Mouse (Mus musculus) gonadal fat pad, adult 2 months (tissue): ENCODE results near the gene Aqp9. TPM values are rescaled to one million over a fixed set of nuclear protein-coding genes. Genes with fewer than 3 reads are reported as not detected.
A peak's percentile ranks its signal among the peaks of the same experiment; 100 is the strongest.

Source experiments
- DNase-seq: peaks from one replicate; pipeline ENCODE4 v3.0.0-alpha.2; 2012; ENCODE audit warnings: low read depth
- polyA plus RNA-seq: library from polyadenylated mRNA; depleted of rRNA; stranded (reverse); fragments of >200 nt; gene quantifications from 2 replicates; pipeline ENCODE4 v1.2.3, GENCODE M21; 2012

The Aqp9 gene
- polyA plus RNA-seq, 1 experiment = 34.3 TPM

GRCm38 (mm10) chr9:71167473-71168215 lies 838 bp downstream of the Aqp9 start:
- DNase-seq = no peak

GRCm38 (mm10) chr9:71166871-71167465 lies 1.5 kb downstream of the Aqp9 start:
- DNase-seq = no peak

GRCm38 (mm10) chr9:71166019-71166705 lies 2.3 kb downstream of the Aqp9 start:
- DNase-seq = no peak

GRCm38 (mm10) chr9:71165510-71165909 lies 3.0 kb downstream of the Aqp9 start:
- DNase-seq = no peak

- DNase-seq = no peak
These were observed 3.4 kb downstream of the Aqp9 start for GRCm38 (mm10) chr9:71165061-71165460.

- no peak for DNase-seq
These were observed 4.1 kb downstream of the Aqp9 start for GRCm38 (mm10) chr9:71164353-71164752.

- DNase-seq = no peak
These were observed 5.4 kb downstream of the Aqp9 start for GRCm38 (mm10) chr9:71162858-71163740.

- DNase-seq = no peak
These were observed 6.2 kb downstream of the Aqp9 start for GRCm38 (mm10) chr9:71162131-71162857.

- DNase-seq = no peak
These were observed 7.4 kb downstream of the Aqp9 start for GRCm38 (mm10) chr9:71160849-71161711.

GRCm38 (mm10) chr9:71159686-71160085 lies 8.8 kb downstream of the Aqp9 start:
- no peak for DNase-seq

GRCm38 (mm10) chr9:71159060-71159626 lies 9.3 kb downstream of the Aqp9 start:
- DNase-seq = no peak

- DNase-seq = no peak
These were observed 10.4 kb downstream of the Aqp9 start for GRCm38 (mm10) chr9:71157921-71158646.

- DNase-seq = no peak
These were observed 11.9 kb downstream of the Aqp9 start for GRCm38 (mm10) chr9:71156447-71157035.

- DNase-seq = peak; percentile 84
These were observed 13.0 kb downstream of the Aqp9 start for GRCm38 (mm10) chr9:71155399-71156005.

- DNase-seq = no peak
These were observed 17.1 kb downstream of the Aqp9 start for GRCm38 (mm10) chr9:71151386-71151785.

GRCm38 (mm10) chr9:71150175-71150574 lies 18.3 kb downstream of the Aqp9 start:
- DNase-seq = no peak

- DNase-seq = no peak
These were observed 19.6 kb downstream of the Aqp9 start for GRCm38 (mm10) chr9:71148890-71149289.

GRCm38 (mm10) chr9:71146210-71146609 lies 22.3 kb downstream of the Aqp9 start:
- DNase-seq = no peak
